Mouse (Mus musculus) embryonic facial prominence, embryonic 12.5 days (tissue): ENCODE data around the gene Reg3d. TPM values are rescaled to one million over a fixed set of nuclear protein-coding genes. Genes with fewer than 3 reads are reported as not detected.

Source experiments
- ATAC-seq: fragments of 200-750 bp; cut with Nextera tagmentation; 2 replicates; pipeline ENCODE4 v1.8.0; 2017; ENCODE audit not compliant: insufficient number of reproducible peaks, insufficient read depth, low FRiP score, low TSS enrichment
- H3K27ac ChIP-seq: fragments of 300-500 bp; sonication (generic); 2 replicates; pipeline ENCODE4 v1.5.1; 2016; ENCODE audit warnings: mild to moderate bottlenecking
- H3K27me3 ChIP-seq: fragments of 300-500 bp; sonication (generic); 2 replicates; pipeline ENCODE4 v1.6.1; 2016; ENCODE audit warnings: mild to moderate bottlenecking, moderate library complexity
- H3K36me3 ChIP-seq: fragments of 300-500 bp; sonication (generic); 2 replicates; pipeline ENCODE4 v1.6.1; 2016; ENCODE audit warnings: mild to moderate bottlenecking
- H3K4me1 ChIP-seq: fragments of 300-500 bp; sonication (generic); 2 replicates; pipeline ENCODE4 v1.6.1; 2016
- H3K4me2 ChIP-seq: fragments of 300-500 bp; sonication (generic); replicated peaks from 2 replicates; pipeline ENCODE4 v1.6.1; 2016; ENCODE audit warnings: mild to moderate bottlenecking, moderate library complexity
- H3K4me3 ChIP-seq: fragments of 300-500 bp; sonication (generic); 2 replicates; pipeline ENCODE4 v1.5.1; 2016; ENCODE audit warnings: mild to moderate bottlenecking
- H3K9ac ChIP-seq: fragments of 300-500 bp; sonication (generic); 2 replicates; pipeline ENCODE4 v1.6.1; 2016; ENCODE audit warnings: mild to moderate bottlenecking, moderate library complexity
- H3K9me3 ChIP-seq: fragments of 300-500 bp; sonication (generic); 2 replicates; pipeline ENCODE4 v1.6.1; 2016; ENCODE audit warnings: mild to moderate bottlenecking, moderate library complexity
- polyA plus RNA-seq: library from polyadenylated mRNA; unstranded; fragments of >200 nt; fragmentation: Nextera tagmentation; extraction: Ambion mirVana; gene quantifications from 2 replicates; pipeline ENCODE4 v1.2.1, GENCODE M21; 2016

Reg3d gene
- polyA plus RNA-seq, 1 experiment from 2014 or later, result not detected

GRCm38 (mm10) chr6:78327798-78328197 lies 50.9 kb downstream of the Reg3d start:
- Histone ChIP-seq H3K9ac (no peak overlapping the region), H3K4me3 (no peak overlapping the region), H3K27me3 (no peaks in the 10 kb centered on the region), H3K36me3 (no peaks in the 10 kb centered on the region), H3K9me3 (no peaks in the 10 kb centered on the region), H3K27ac (no peak overlapping the region), H3K4me1 (no peaks in the 10 kb centered on the region), H3K4me2 (no peak overlapping the region)
- no peak for ATAC-seq

Other genes starting within 250 kb of the Reg3d start
- gene Reg3b, start 8.2 kb downstream of the Reg3d start, polyA plus RNA-seq, result not detected in 2 replicates
- gene Reg3a, start 1.8 kb upstream of the Reg3d start, polyA plus RNA-seq, result not detected in 2 replicates
- gene Reg2, start 16.8 kb upstream of the Reg3d start, polyA plus RNA-seq, result not detected in 2 replicates
- not detected in 2 replicates for gene Reg1, start 43.8 kb upstream of the Reg3d start, polyA plus RNA-seq
- 0.77 and 2.1 TPM in 2 replicates for gene Reg3g, start 90.0 kb upstream of the Reg3d start, polyA plus RNA-seq